Mouse (Mus musculus) gastrocnemius, adult 2 months (tissue): ENCODE results near the gene Emid1. TPM values are rescaled to one million over a fixed set of nuclear protein-coding genes. Genes with fewer than 3 reads are reported as not detected.

ENCODE experiments used
- DNase-seq: peaks from one replicate; pipeline ENCODE4 v3.0.0; 2022
- H3K27ac ChIP-seq: fragments of 200-600 bp; 2 replicates; pipeline ENCODE4 v1.8.1; 2022; ENCODE audit warnings: mild to moderate bottlenecking
- H3K4me3 ChIP-seq: fragments of 200-600 bp; 2 replicates; pipeline ENCODE4 v1.8.1; 2022; ENCODE audit warnings: mild to moderate bottlenecking, moderate library complexity
- CTCF ChIP-seq: fragments of 200-600 bp; IDR thresholded peaks from 2 replicates; pipeline ENCODE4 v1.8.1; 2022; ENCODE audit warnings: antibody characterized with exemption, mild to moderate bottlenecking, moderate library complexity
- intact Hi-C: fragments of 180-260 bp; cut with DNase I; formaldehyde crosslinking; loops from one replicate; pipeline ENCODE4 v1.15.1; 2025
- total RNA-seq, 2 experiments: library from RNA; stranded (reverse); gene quantifications; 2 replicates each; pipeline ENCODE4 v1.2.3; 2021

The Emid1 gene
- total RNA-seq, 2 experiments from 2014 or later = 5.4 to 10.9 TPM

- Histone ChIP-seq H3K4me3 (peak within 1 kb of the TSS; percentile 76), H3K27ac (peak within 1 kb of the TSS; percentile 49)
- TF ChIP-seq CTCF = no peak
- peak; percentile 59 for DNase-seq
- intact Hi-C loops = no loop called here
These were observed 94.0 kb downstream of the Emid1 start, which contains the start of gene Rasl10a for GRCm38 (mm10) chr11:5057856-5058641. TSS of gene Rasl10a (plus strand) at chr11:5058128.

GRCm38 (mm10) chr11:5057541-5057855 lies 94.6 kb downstream of the Emid1 start:
- intact Hi-C loops = no loop called here
- Histone ChIP-seq H3K4me3 (peak overlapping the region; percentile 76), H3K27ac (no peak overlapping the region)
- TF ChIP-seq CTCF = no peak
- DNase-seq = no peak

GRCm38 (mm10) chr11:5057064-5057463 lies 95.0 kb downstream of the Emid1 start:
- DNase-seq = no peak
- no peak overlapping the region for H3K4me3 ChIP-seq
- H3K27ac ChIP-seq = no peak overlapping the region
- TF ChIP-seq CTCF = no peak
- intact Hi-C loops = no loop called here

Other genes starting within 250 kb of the Emid1 start
- gene Nefh, start 204.2 kb downstream of the Emid1 start, total RNA-seq = not detected
- gene Ap1b1, start 165.4 kb downstream of the Emid1 start, total RNA-seq = 10 to 100 TPM; 35.8 to 40.5 TPM
- gene Rasl10a, start 94.1 kb downstream of the Emid1 start, total RNA-seq = not detected
- gene Gas2l1, start 86.9 kb downstream of the Emid1 start, total RNA-seq = 1 to 10 TPM; 3.6 to 5.0 TPM
- 10 to 100 TPM; 24.1 to 32.1 TPM for gene Rhbdd3, start 53.3 kb downstream of the Emid1 start, total RNA-seq
- 10 to 100 TPM; 79.3 to 86.5 TPM for gene Ewsr1, start 53.0 kb downstream of the Emid1 start, total RNA-seq
- gene Kremen1, start 109.3 kb upstream of the Emid1 start, total RNA-seq = 10 to 100 TPM; 39.4 to 58.7 TPM